Mouse (Mus musculus): ENCODE results near the gene Cdkl2.

GRCm38 (mm10) chr5:91962259-91962638, 81.4 kb downstream of the Cdkl2 start:
- TF ChIP-seq CTCF (IDR thresholded peaks at IDR 0.05; ENCODE audit: low read depth, low read length): no peak
- TF ChIP-seq POLR2A (IDR thresholded peaks at IDR 0.05; ENCODE audit: borderline replicate concordance, low read depth, low read length): no peak
